Mouse (Mus musculus) stomach, postnatal 0 days (tissue): ENCODE data around the gene Asgr1.

Experiments
- CTCF ChIP-seq: IDR thresholded peaks from 2 replicates; pipeline ENCODE4 v1.5.1; 2016; ENCODE audit warnings: antibody characterized with exemption, low read depth, mild to moderate bottlenecking, moderate library complexity
- EP300 ChIP-seq: optimal IDR thresholded peaks from 2 replicates; pipeline ENCODE3; 2016; ENCODE audit warnings: antibody characterized with exemption

- TF ChIP-seq CTCF (no peak), EP300 (no peak)
These were observed 30.7 kb downstream of the Asgr1 start for GRCm38 (mm10) chr11:70084563-70084962.
